Mouse (Mus musculus) megakaryocyte, embryonic 14.5 days (primary cell): ENCODE measurements at regions not wholly inside any gene's neighbourhood (a gene's known extent, or its start where the extent isn't known, plus 50 kb on each side); places are given as distances from the start of the nearest gene placed in this dataset.

Experiments used
- FLI1 ChIP-seq: IDR thresholded peaks from 2 replicates; pipeline ENCODE4 v1.6.1; 2012; ENCODE audit warnings: low read length, inconsistent platforms, mixed read lengths
- GATA1 ChIP-seq: IDR thresholded peaks from 3 replicates; pipeline ENCODE4 v1.6.1; 2012; ENCODE audit warnings: mixed read lengths, low read length, inconsistent platforms, borderline replicate concordance

DNA sequence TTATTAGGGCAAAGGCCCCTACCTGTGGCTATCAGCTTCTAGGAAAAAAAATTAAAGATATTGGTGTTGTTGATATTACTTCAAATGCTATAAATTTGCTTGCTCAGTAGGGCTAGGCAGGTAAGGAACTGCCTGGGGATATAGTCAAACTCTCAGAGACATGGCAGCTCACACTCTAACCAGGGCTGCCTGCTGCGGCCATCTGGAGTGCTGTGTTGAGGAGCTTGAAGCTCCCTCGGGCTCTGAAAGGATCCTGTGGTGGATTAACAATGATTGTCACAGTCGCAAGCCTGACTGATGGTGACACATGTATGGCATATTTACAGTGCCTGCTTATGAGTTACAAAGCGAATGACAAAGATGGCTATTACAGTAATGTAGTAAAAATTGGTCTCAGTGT, 64.2 kb upstream of the Camk1g start:
- TF ChIP-seq GATA1 = no peak
- TF ChIP-seq FLI1 = no peak
